Comparison of ENCODE assay signal across 19 mouse cellular contexts in genomic region chr12:110907845-110908244, GRCm38 (mm10). TPM values are rescaled to one million over a fixed set of nuclear protein-coding genes. Genes with fewer than 3 reads are reported as not detected.
A peak's percentile ranks its signal among the peaks of the same experiment; 100 is the strongest.
DNase-seq lines count a peak whose midpoint lies in the region; ATAC-seq and TF ChIP-seq lines count a peak whose summit lies in the region.
"Had no signal": no experiment of that assay in that cellular context is flagged by ENCODE, and none has a peak within 500 bp of the region (broad histone marks: within the 10 kb centered on the region; RNA-seq: fewer than 3 reads in every experiment).

No protein-coding gene starts in this region.

- no peak overlapping the region for H3K9ac ChIP-seq in liver, embryonic 13.5 days
- H3K9ac ChIP-seq in stomach, postnatal 0 days (ENCODE audit: low read length), result no peak overlapping the region
- H3K9ac ChIP-seq: heart, embryonic 13.5 days; hindbrain, embryonic 14.5 days; kidney, embryonic 15.5 days; liver, embryonic 14.5 days; stomach, embryonic 15.5 days had no signal

- peak overlapping the region; percentile 84 for H3K27ac ChIP-seq in layer of hippocampus, adult 2 months
- 0 out of 2 replicates have a peak overlapping the region, but pooled peaks have one; percentile 8 for H3K27ac ChIP-seq in liver, embryonic 13.5 days
- 0 out of 2 replicates have a peak overlapping the region, but pooled peaks have one; percentile 35 for H3K27ac ChIP-seq in stomach, postnatal 0 days (replicated peaks)
- H3K27ac ChIP-seq in kidney, adult 2 months (ENCODE audit: insufficient read depth, low read depth, low read length), result no peak overlapping the region
- H3K27ac ChIP-seq: heart, embryonic 13.5 days; hindbrain, embryonic 14.5 days; kidney, embryonic 15.5 days; liver, embryonic 14.5 days; stomach, embryonic 15.5 days had no signal

- 24% methylated on average over 3 of the region's 3 CpGs for WGBS in liver, embryonic 13.5 days (ENCODE audit: insufficient replicate concordance)
- whole genome bisulfite sequencing in stomach, postnatal 0 days, result 72% methylated on average over 3 of the region's 3 CpGs
- WGBS in kidney, adult 2 months, result 70% methylated on average over 3 of the region's 3 CpGs

- no peaks in the 10 kb centered on the region for H3K27me3 ChIP-seq in liver, embryonic 13.5 days
- no peaks in the 10 kb centered on the region for H3K27me3 ChIP-seq in stomach, postnatal 0 days (ENCODE audit: control insufficient read depth, insufficient read depth, low read length)
- H3K27me3 ChIP-seq in kidney, adult 2 months (replicated peaks; ENCODE audit: control insufficient read depth, insufficient read depth, low read length), result no peaks in the 10 kb centered on the region
- H3K27me3 ChIP-seq: CH12.LX; heart, embryonic 13.5 days; kidney, embryonic 15.5 days; stomach, embryonic 15.5 days had no signal

- 0 out of 2 replicates have a peak, but pooled peaks cover 3% of the 10 kb centered on the region for H3K36me3 ChIP-seq in liver, embryonic 13.5 days
- no peaks in the 10 kb centered on the region for H3K36me3 ChIP-seq in stomach, postnatal 0 days (ENCODE audit: control insufficient read depth, insufficient read depth, low read length)
- no peaks in the 10 kb centered on the region for H3K36me3 ChIP-seq in kidney, adult 2 months (ENCODE audit: control insufficient read depth, insufficient read depth, low read length)
- H3K36me3 ChIP-seq: heart, embryonic 13.5 days; stomach, embryonic 15.5 days had no signal

- no peak overlapping the region for H3K4me3 ChIP-seq in layer of hippocampus, adult 2 months
- H3K4me3 ChIP-seq in liver, embryonic 13.5 days (replicated peaks), result no peak overlapping the region
- H3K4me3 ChIP-seq in stomach, postnatal 0 days (ENCODE audit: low read depth, low read length), result no peak overlapping the region
- H3K4me3 ChIP-seq in kidney, adult 2 months (ENCODE audit: insufficient read depth, low read depth, low read length), result no peak overlapping the region
- H3K4me3 ChIP-seq: heart, embryonic 13.5 days; kidney, embryonic 15.5 days; stomach, embryonic 15.5 days had no signal

- H3K4me2 ChIP-seq in liver, embryonic 13.5 days, result no peak overlapping the region
- H3K4me2 ChIP-seq in stomach, postnatal 0 days (replicated peaks; ENCODE audit: low read depth), result no peak overlapping the region
- H3K4me2 ChIP-seq: heart, embryonic 13.5 days; hindbrain, embryonic 14.5 days; kidney, embryonic 15.5 days; stomach, embryonic 15.5 days had no signal

- TF ChIP-seq CTCF in layer of hippocampus, adult 2 months (conservative IDR thresholded peaks at IDR 0.05), result no peak
- TF ChIP-seq CTCF in stomach, postnatal 0 days (IDR thresholded peaks at IDR 0.05; ENCODE audit: low read depth), result no peak
- no peak for TF ChIP-seq CTCF in kidney, adult 2 months (conservative IDR thresholded peaks at IDR 0.05; ENCODE audit: insufficient read depth, insufficient read length, low read depth, low read length)

- DNase-seq in layer of hippocampus, adult 2 months (ENCODE audit: low spot score in 2 of 2), result no peak
- DNase-seq in layer of hippocampus, adult 18-20 months (ENCODE audit: low spot score in 2 of 2), result no peak
- DNase-seq in liver, embryonic 13.5 days, result no peak
- no peak for DNase-seq in stomach, postnatal 0 days (ENCODE audit: low spot score)
- DNase-seq in kidney, adult 2 months, result no peak
- DNase-seq in thymus, postnatal 36 days, result no peak
- DNase-seq: adrenal gland, postnatal 36 days; cerebellum, adult 8-10 months; heart, adult 18-20 months; right cerebral cortex, postnatal 14 days; spleen, adult 18-20 months had no signal

- no peaks in the 10 kb centered on the region for H3K9me3 ChIP-seq in liver, embryonic 13.5 days (replicated peaks)
- H3K9me3 ChIP-seq in stomach, postnatal 0 days (ENCODE audit: control insufficient read depth, low read length), result no peaks in the 10 kb centered on the region
- H3K9me3 ChIP-seq: heart, embryonic 13.5 days; kidney, embryonic 15.5 days; stomach, embryonic 15.5 days had no signal

- H3K4me1 ChIP-seq in liver, embryonic 13.5 days (replicated peaks), result no peaks in the 10 kb centered on the region
- no peaks in the 10 kb centered on the region for H3K4me1 ChIP-seq in stomach, postnatal 0 days (replicated peaks; ENCODE audit: control insufficient read depth, insufficient read depth)
- H3K4me1 ChIP-seq in kidney, adult 2 months (ENCODE audit: control insufficient read depth, insufficient read depth, low read length), result peaks cover 7% of the 10 kb centered on the region; the same call in 1 of the 2 replicates
- H3K4me1 ChIP-seq: heart, embryonic 13.5 days; kidney, embryonic 15.5 days; stomach, embryonic 15.5 days had no signal

- no peak for TF ChIP-seq EP300 in stomach, postnatal 0 days (optimal IDR thresholded peaks at IDR 0.05)

- TF ChIP-seq POLR2A in kidney, adult 2 months (IDR thresholded peaks at IDR 0.05; ENCODE audit: low read depth, low read length), result no peak

- peak; percentile 75 for ATAC-seq in common myeloid progenitor, adult 5-6 weeks (replicated peaks; ENCODE audit: low read depth, poor library complexity, severe bottlenecking)
- ATAC-seq in liver, embryonic 13.5 days (ENCODE audit: low read depth), result no peak
- no peak for ATAC-seq in stomach, postnatal 0 days (ENCODE audit: low FRiP score, low TSS enrichment)
- ATAC-seq: midbrain, embryonic 16.5 days had no signal

RNA-seq across cellular contexts. Expression of gene Tecpr2, which starts 18.8 kb away (rescaled TPM):
- 10 to 100 TPM; 39.5 to 42.0 TPM for total RNA-seq in layer of hippocampus, adult 2 months (2021)
- total RNA-seq in layer of hippocampus, adult 18-20 months (2021), result 10 to 100 TPM; 41.1 to 42.3 TPM
- 3.8 and 5.7 TPM in 2 replicates for total RNA-seq in common myeloid progenitor, adult 5-6 weeks (2017)
- 1.7 and 1.9 TPM in 2 replicates for polyA plus RNA-seq in liver, embryonic 13.5 days (2015; fragmentation: Nextera tagmentation; extraction: Ambion mirVana)
- 1.1 and 1.2 TPM in 2 replicates for polyA plus RNA-seq in stomach, postnatal 0 days (2015; fragmentation: Nextera tagmentation; extraction: Ambion mirVana)
- polyA plus RNA-seq in kidney, adult 2 months (2012; rRNA removed), result 4.3 and 4.7 TPM in 2 replicates

RNA-seq across cellular contexts. Expression of gene Cinp, which starts 18.9 kb away (rescaled TPM):
- total RNA-seq in layer of hippocampus, adult 2 months (2021), result 10 to 100 TPM; 63.4 to 65.1 TPM
- 10 to 100 TPM; 52.6 to 59.9 TPM for total RNA-seq in layer of hippocampus, adult 18-20 months (2021)
- 99.3 and 115 TPM in 2 replicates for total RNA-seq in common myeloid progenitor, adult 5-6 weeks (2017)
- polyA plus RNA-seq in liver, embryonic 13.5 days (2015; fragmentation: Nextera tagmentation; extraction: Ambion mirVana), result 91.0 and 100 TPM in 2 replicates
- 42.5 and 43.8 TPM in 2 replicates for polyA plus RNA-seq in stomach, postnatal 0 days (2015; fragmentation: Nextera tagmentation; extraction: Ambion mirVana)
- polyA plus RNA-seq in kidney, adult 2 months (2012; rRNA removed), result 27.1 and 28.6 TPM in 2 replicates

RNA-seq across cellular contexts. Expression of gene Zfp839, which starts 57.8 kb away (rescaled TPM):
- total RNA-seq in layer of hippocampus, adult 2 months (2021), result 10 to 100 TPM; 12.8 to 13.2 TPM
- 10 to 100 TPM; 10.4 to 11.4 TPM for total RNA-seq in layer of hippocampus, adult 18-20 months (2021)
- 6.0 and 7.1 TPM in 2 replicates for total RNA-seq in common myeloid progenitor, adult 5-6 weeks (2017)
- 1.6 TPM in 2 replicates for polyA plus RNA-seq in liver, embryonic 13.5 days (2015; fragmentation: Nextera tagmentation; extraction: Ambion mirVana)
- polyA plus RNA-seq in stomach, postnatal 0 days (2015; fragmentation: Nextera tagmentation; extraction: Ambion mirVana), result 2.3 and 2.5 TPM in 2 replicates
- 6.9 and 9.0 TPM in 2 replicates for polyA plus RNA-seq in kidney, adult 2 months (2012; rRNA removed)
